Comparison of ENCODE assay signal across 12 mouse cellular contexts in genomic region chr1:93795886-93796285, GRCm38 (mm10).
"Had no signal": no experiment of that assay in that cellular context is flagged by ENCODE, and none has a peak within 500 bp of the region (broad histone marks: within the 10 kb centered on the region; RNA-seq: fewer than 3 reads in every experiment).

No protein-coding gene starts in this region.

- H3K9me3 ChIP-seq: liver, embryonic 13.5 days; lung, embryonic 15.5 days; midbrain, embryonic 13.5 days had no signal

- H3K9ac ChIP-seq: limb, embryonic 12.5 days; liver, embryonic 13.5 days; liver, postnatal 0 days; lung, embryonic 15.5 days; midbrain, embryonic 13.5 days had no signal

- H3K27me3 ChIP-seq: limb, embryonic 12.5 days; liver, embryonic 13.5 days; lung, embryonic 15.5 days; midbrain, embryonic 13.5 days had no signal

- H3K27ac ChIP-seq: kidney, postnatal 0 days; layer of hippocampus, adult 2 months; limb, embryonic 12.5 days; liver, embryonic 13.5 days; lung, embryonic 15.5 days; midbrain, embryonic 13.5 days; stomach, postnatal 0 days had no signal

- H3K4me1 ChIP-seq: limb, embryonic 12.5 days had no signal

- H3K4me2 ChIP-seq: limb, embryonic 12.5 days; liver, embryonic 13.5 days; lung, embryonic 15.5 days; midbrain, embryonic 13.5 days had no signal

- ATAC-seq: liver, postnatal 0 days; midbrain, embryonic 13.5 days had no signal

- DNase-seq: kidney, postnatal 4 days; liver; liver, embryonic 13.5 days; liver, postnatal 0 days; thymus, adult 2 months; thymus, postnatal 25 days had no signal

- H3K4me3 ChIP-seq: layer of hippocampus, adult 2 months; limb, embryonic 12.5 days; liver, embryonic 13.5 days; lung, embryonic 15.5 days; midbrain, embryonic 13.5 days had no signal
